Mouse (Mus musculus) layer of hippocampus, postnatal 14 days (tissue): ENCODE results near the gene Gm5767. TPM values are rescaled to one million over a fixed set of nuclear protein-coding genes. Genes with fewer than 3 reads are reported as not detected.
A peak's percentile ranks its signal among the peaks of the same experiment; 100 is the strongest.
"Not testable (repeated sequence)": the region's sequence is repeated elsewhere in the genome, so short reads cannot be mapped to it uniquely, and the experiment has no call there.

Experiments used
- DNase-seq, 2 experiments: peaks; one replicate each; pipeline ENCODE4 v3.0.0; 2021 to 2022; ENCODE audit warnings: low spot score in 2 of 2, mixed read lengths in 1 of 2
- total RNA-seq, 2 experiments: library from RNA; stranded (reverse); gene quantifications; 2 replicates each; pipeline ENCODE4 v1.2.3; 2021

Gene Gm5767
- total RNA-seq, 2 experiments from 2014 or later, result not detected

GRCm38 (mm10) chr16:8700586-8700985 is 20.0 kb downstream of the Gm5767 start:
- no peak for DNase-seq

GRCm38 (mm10) chr16:8711998-8712397 is 31.4 kb downstream of the Gm5767 start:
- DNase-seq, result peak; percentile 24 to 28

- DNase-seq, result no peak
Observed at GRCm38 (mm10) chr16:8714851-8715250, 34.3 kb downstream of the Gm5767 start.

- no peak for DNase-seq
Observed at GRCm38 (mm10) chr16:8715513-8716080, 35.0 kb downstream of the Gm5767 start.

GRCm38 (mm10) chr16:8716300-8716699 is 35.7 kb downstream of the Gm5767 start:
- DNase-seq, result no peak

- no peak for DNase-seq
Observed at GRCm38 (mm10) chr16:8717744-8718143, 37.2 kb downstream of the Gm5767 start.

GRCm38 (mm10) chr16:8720447-8720846 is 39.9 kb downstream of the Gm5767 start:
- no peak for DNase-seq

- DNase-seq, result no peak
Observed at GRCm38 (mm10) chr16:8724031-8724430, 43.5 kb downstream of the Gm5767 start.

- DNase-seq, result no peak
Observed at GRCm38 (mm10) chr16:8725807-8726206, 45.2 kb downstream of the Gm5767 start.

GRCm38 (mm10) chr16:8728111-8728748 is 47.7 kb downstream of the Gm5767 start:
- DNase-seq, result no peak

- no peak for DNase-seq
Observed at GRCm38 (mm10) chr16:8731630-8732029, 51.1 kb downstream of the Gm5767 start.

- DNase-seq, result not testable (repeated sequence)
Observed at GRCm38 (mm10) chr16:8732450-8732849, 51.9 kb downstream of the Gm5767 start.

Other genes starting within 250 kb of the Gm5767 start
- gene Mettl22, start 210.0 kb upstream of the Gm5767 start, total RNA-seq, result 10 to 100 TPM; 32.4 to 33.6 TPM
- 100 to 1,000 TPM; 149 to 156 TPM for gene Abat, start 167.3 kb upstream of the Gm5767 start, total RNA-seq
- gene Pmm2, start 43.1 kb upstream of the Gm5767 start, total RNA-seq, result 10 to 100 TPM; 31.9 to 34.5 TPM
- gene Tmem186, start 43.1 kb upstream of the Gm5767 start, total RNA-seq, result 10 to 100 TPM; 10.6 to 11.5 TPM
- gene Carhsp1, start 8.6 kb upstream of the Gm5767 start, total RNA-seq, result 10 to 100 TPM; 23.2 to 23.8 TPM
- 100 to 1,000 TPM; 149 to 167 TPM for gene Usp7, start 111.5 kb downstream of the Gm5767 start, total RNA-seq
- 100 to 1,000 TPM; 112 to 121 TPM for gene 1810013L24Rik, start 149.3 kb downstream of the Gm5767 start, total RNA-seq